13 mouse cellular contexts compared by ENCODE assay signal in the genomic region with DNA sequence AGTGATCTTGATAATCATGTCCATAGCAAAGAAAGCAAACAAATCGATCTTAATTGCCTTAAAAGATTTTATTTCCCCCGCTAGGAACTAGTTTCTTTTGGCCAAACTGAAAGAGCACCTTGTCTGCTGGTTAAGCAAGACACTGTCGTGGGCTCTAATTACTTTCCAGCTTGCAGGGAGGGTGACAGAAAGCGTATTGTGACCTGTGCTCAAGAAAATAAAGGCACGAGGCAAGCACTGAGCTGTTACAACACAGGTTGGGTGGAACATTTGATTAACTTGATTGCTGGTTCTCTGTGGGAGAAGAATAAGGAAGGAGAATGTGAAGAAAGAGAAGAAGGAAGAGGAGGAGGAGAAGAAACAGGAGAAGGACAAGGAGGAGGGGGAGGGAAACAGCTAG. TPM values are rescaled to one million over a fixed set of nuclear protein-coding genes. Genes with fewer than 3 reads are reported as not detected.
A peak's percentile ranks its signal among the peaks of the same experiment; 100 is the strongest.
DNase-seq lines count a peak whose midpoint lies in the region; ATAC-seq and TF ChIP-seq lines count a peak whose summit lies in the region.
"Had no signal": no experiment of that assay in that cellular context is flagged by ENCODE, and none has a peak within 500 bp of the region (broad histone marks: within the 10 kb centered on the region; RNA-seq: fewer than 3 reads in every experiment).

No protein-coding gene starts in this region.

- H3K27ac ChIP-seq in lung, embryonic 15.5 days: peak overlapping the region; percentile 59
- H3K27ac ChIP-seq in embryonic facial prominence, embryonic 11.5 days (replicated peaks; ENCODE audit: low read depth, low read length): 0 out of 2 replicates have a peak overlapping the region, but pooled peaks have one; percentile 28
- H3K27ac ChIP-seq in limb, embryonic 12.5 days: peak overlapping the region; percentile 37; the same call in 1 of the 2 replicates
- no peak overlapping the region for H3K27ac ChIP-seq in thymus, adult 2 months (ENCODE audit: control insufficient read depth, insufficient read depth, low read length)
- H3K27ac ChIP-seq: heart, adult 2 months; liver, embryonic 13.5 days had no signal

- H3K27me3 ChIP-seq in lung, embryonic 15.5 days: no peaks in the 10 kb centered on the region
- H3K27me3 ChIP-seq in embryonic facial prominence, embryonic 11.5 days (ENCODE audit: control insufficient read depth, insufficient read depth, low read length): no peaks in the 10 kb centered on the region
- no peaks in the 10 kb centered on the region for H3K27me3 ChIP-seq in limb, embryonic 12.5 days
- no peaks in the 10 kb centered on the region for H3K27me3 ChIP-seq in thymus, adult 2 months (ENCODE audit: control insufficient read depth, insufficient read depth, low read length)
- H3K27me3 ChIP-seq: CH12.LX; liver, embryonic 13.5 days had no signal

- H3K4me2 ChIP-seq in lung, embryonic 15.5 days: no peak overlapping the region
- no peak overlapping the region for H3K4me2 ChIP-seq in embryonic facial prominence, embryonic 11.5 days (ENCODE audit: low read depth, low read length)
- H3K4me2 ChIP-seq in limb, embryonic 12.5 days: no peak overlapping the region
- H3K4me2 ChIP-seq: liver, embryonic 13.5 days had no signal

- 41% methylated on average over 5 of the region's 5 CpGs for WGBS in lung, embryonic 15.5 days
- WGBS in embryonic facial prominence, embryonic 11.5 days: 27% methylated on average over 5 of the region's 5 CpGs
- 41% methylated on average over 5 of the region's 5 CpGs for WGBS in limb, embryonic 12.5 days
- WGBS in thymus, adult 2 months: 88% methylated on average over 5 of the region's 5 CpGs

- H3K4me3 ChIP-seq in lung, embryonic 15.5 days: no peak overlapping the region
- H3K4me3 ChIP-seq in embryonic facial prominence, embryonic 11.5 days (ENCODE audit: low read depth, low read length): no peak overlapping the region
- no peak overlapping the region for H3K4me3 ChIP-seq in limb, embryonic 12.5 days (replicated peaks)
- no peak overlapping the region for H3K4me3 ChIP-seq in thymus, adult 2 months (ENCODE audit: control insufficient read depth, insufficient read depth, low read length)
- H3K4me3 ChIP-seq: heart, adult 2 months; liver, embryonic 13.5 days had no signal

- H3K36me3 ChIP-seq in lung, embryonic 15.5 days: no peaks in the 10 kb centered on the region
- H3K36me3 ChIP-seq in embryonic facial prominence, embryonic 11.5 days (replicated peaks; ENCODE audit: control insufficient read depth, insufficient read depth, low read depth, low read length): no peaks in the 10 kb centered on the region
- H3K36me3 ChIP-seq in limb, embryonic 12.5 days: no peaks in the 10 kb centered on the region
- no peaks in the 10 kb centered on the region for H3K36me3 ChIP-seq in thymus, adult 2 months (ENCODE audit: control insufficient read depth, insufficient read depth, low read length)
- H3K36me3 ChIP-seq: liver, embryonic 13.5 days had no signal

- ATAC-seq in lung, embryonic 15.5 days (ENCODE audit: borderline replicate concordance, extremely low read depth, low FRiP score, low TSS enrichment): no peak
- ATAC-seq in embryonic facial prominence, embryonic 11.5 days (replicated peaks; ENCODE audit: insufficient number of reproducible peaks, low FRiP score, low TSS enrichment, low read depth): no peak
- ATAC-seq in limb, embryonic 12.5 days (ENCODE audit: insufficient number of reproducible peaks, insufficient read depth, low FRiP score, low TSS enrichment, low read depth): no peak
- no peak for ATAC-seq in CD4-positive, CD25-positive, alpha-beta regulatory T cell, adult 4 months

- no peak overlapping the region for H3K9ac ChIP-seq in lung, embryonic 15.5 days
- H3K9ac ChIP-seq in embryonic facial prominence, embryonic 11.5 days (replicated peaks; ENCODE audit: low read length): no peak overlapping the region
- no peak overlapping the region for H3K9ac ChIP-seq in limb, embryonic 12.5 days (replicated peaks)
- H3K9ac ChIP-seq: liver, embryonic 13.5 days had no signal

- no peaks in the 10 kb centered on the region for H3K9me3 ChIP-seq in lung, embryonic 15.5 days
- no peaks in the 10 kb centered on the region for H3K9me3 ChIP-seq in embryonic facial prominence, embryonic 11.5 days (replicated peaks; ENCODE audit: control insufficient read depth, low read length)
- no peaks in the 10 kb centered on the region for H3K9me3 ChIP-seq in limb, embryonic 12.5 days
- H3K9me3 ChIP-seq: liver, embryonic 13.5 days had no signal

- no peak for TF ChIP-seq POLR2A in thymus, adult 2 months (IDR thresholded peaks at IDR 0.05; ENCODE audit: control insufficient read depth, extremely low read depth, insufficient read depth, low read length, poor library complexity)

- H3K4me1 ChIP-seq in lung, embryonic 15.5 days: peaks cover 29% of the 10 kb centered on the region
- no peaks in the 10 kb centered on the region for H3K4me1 ChIP-seq in embryonic facial prominence, embryonic 11.5 days (ENCODE audit: control insufficient read depth, insufficient read depth, low read length)
- H3K4me1 ChIP-seq in limb, embryonic 12.5 days (replicated peaks): peaks cover 25% of the 10 kb centered on the region
- peaks cover 3% of the 10 kb centered on the region for H3K4me1 ChIP-seq in thymus, adult 2 months (replicated peaks; ENCODE audit: control insufficient read depth, insufficient read depth, low read length)

- TF ChIP-seq CTCF in thymus, adult 2 months (IDR thresholded peaks at IDR 0.05; ENCODE audit: borderline replicate concordance, control insufficient read depth, extremely low read depth, insufficient read depth, low read length, poor library complexity): no peak

- DNase-seq in lung, postnatal 36 days: no peak
- no peak for DNase-seq in embryonic facial prominence, embryonic 11.5 days (ENCODE audit: low spot score)
- DNase-seq in thymus, postnatal 25 days: no peak
- DNase-seq in thymus, adult 2 months: no peak
- DNase-seq: cerebellum, adult 9-11 months; liver, embryonic 13.5 days; midbrain, embryonic 14.5 days had no signal

RNA-seq across cellular contexts. Expression of a gene that starts 10.4 kb away (rescaled TPM):
- polyA plus RNA-seq in lung, embryonic 15.5 days (2015; fragmentation: Nextera tagmentation; extraction: Ambion mirVana): 0.10 and 0.15 TPM in 2 replicates
- not detected in 2 replicates for polyA plus RNA-seq in embryonic facial prominence, embryonic 11.5 days (2014; fragmentation: Nextera tagmentation; extraction: Ambion mirVana)
- polyA plus RNA-seq in limb, embryonic 12.5 days (2016; fragmentation: Nextera tagmentation; extraction: Ambion mirVana): not detected in 2 replicates
- polyA plus RNA-seq in thymus, adult 2 months (2012; rRNA removed): 0.04 TPM in 1 of 2 replicates, not detected in the other
- polyA plus RNA-seq in CD4-positive, CD25-positive, alpha-beta regulatory T cell, adult 4 months (2017; shearing (Covaris generic)): not detected
- polyA plus RNA-seq: heart, adult 2 months; liver, embryonic 13.5 days; midbrain, embryonic 14.5 days; neural tube, embryonic 11.5 days had no signal

RNA-seq across cellular contexts. Expression of a gene that starts 35.9 kb away (rescaled TPM):
- polyA plus RNA-seq in lung, embryonic 15.5 days (2015; fragmentation: Nextera tagmentation; extraction: Ambion mirVana): 196 and 201 TPM in 2 replicates
- 226 and 246 TPM in 2 replicates for polyA plus RNA-seq in embryonic facial prominence, embryonic 11.5 days (2014; fragmentation: Nextera tagmentation; extraction: Ambion mirVana)
- 213 TPM in 2 replicates for polyA plus RNA-seq in limb, embryonic 12.5 days (2016; fragmentation: Nextera tagmentation; extraction: Ambion mirVana)
- 48.1 and 53.5 TPM in 2 replicates for polyA plus RNA-seq in thymus, adult 2 months (2012; rRNA removed)
- polyA plus RNA-seq in CD4-positive, CD25-positive, alpha-beta regulatory T cell, adult 4 months (2017; shearing (Covaris generic)): 100 to 1,000 TPM; 135 to 193 TPM

RNA-seq across cellular contexts. Expression of a gene that starts 59.0 kb away (rescaled TPM):
- 121 and 122 TPM in 2 replicates for polyA plus RNA-seq in lung, embryonic 15.5 days (2015; fragmentation: Nextera tagmentation; extraction: Ambion mirVana)
- 124 and 138 TPM in 2 replicates for polyA plus RNA-seq in embryonic facial prominence, embryonic 11.5 days (2014; fragmentation: Nextera tagmentation; extraction: Ambion mirVana)
- polyA plus RNA-seq in limb, embryonic 12.5 days (2016; fragmentation: Nextera tagmentation; extraction: Ambion mirVana): 103 and 112 TPM in 2 replicates
- polyA plus RNA-seq in thymus, adult 2 months (2012; rRNA removed): 37.6 and 47.0 TPM in 2 replicates
- polyA plus RNA-seq in CD4-positive, CD25-positive, alpha-beta regulatory T cell, adult 4 months (2017; shearing (Covaris generic)): 10 to 100 TPM; 36.3 to 37.1 TPM
